Mouse (Mus musculus) intestine, embryonic 16.5 days (tissue): ENCODE results near the gene 4930453N24Rik. TPM values are rescaled to one million over a fixed set of nuclear protein-coding genes. Genes with fewer than 3 reads are reported as not detected.

Experiments
- ATAC-seq: fragments of 200-750 bp; cut with Nextera tagmentation; 2 replicates; pipeline ENCODE4 v1.8.0; 2017; ENCODE audit warnings: moderate TSS enrichment, moderate library complexity
- H3K27ac ChIP-seq: fragments of 300-500 bp; sonication (generic); 2 replicates; pipeline ENCODE4 v1.5.1; 2014; ENCODE audit warnings: mild to moderate bottlenecking, low read length
- H3K27me3 ChIP-seq: fragments of 300-500 bp; sonication (generic); replicated peaks from 2 replicates; pipeline ENCODE4 v1.6.1; 2014; ENCODE audit warnings: low read length, control low read depth, mixed read lengths; ENCODE audit not compliant: control insufficient read depth, insufficient read depth
- H3K36me3 ChIP-seq: fragments of 300-500 bp; sonication (generic); 2 replicates; pipeline ENCODE4 v1.6.1; 2014; ENCODE audit warnings: low read length, control low read depth; ENCODE audit not compliant: control insufficient read depth, insufficient read depth
- H3K4me1 ChIP-seq: fragments of 300-500 bp; sonication (generic); 2 replicates; pipeline ENCODE4 v1.6.1; 2014; ENCODE audit warnings: low read length, control low read depth, mixed read lengths; ENCODE audit not compliant: control insufficient read depth, insufficient read depth
- H3K4me2 ChIP-seq: fragments of 300-500 bp; sonication (generic); 2 replicates; pipeline ENCODE4 v1.6.1; 2014; ENCODE audit warnings: low read depth, low read length, control low read depth
- H3K4me3 ChIP-seq: fragments of 300-500 bp; sonication (generic); 2 replicates; pipeline ENCODE4 v1.5.1; 2014; ENCODE audit warnings: mild to moderate bottlenecking, low read length
- H3K9ac ChIP-seq: fragments of 300-500 bp; sonication (generic); 2 replicates; pipeline ENCODE4 v1.6.1; 2014; ENCODE audit warnings: low read depth, low read length
- H3K9me3 ChIP-seq: fragments of 300-500 bp; sonication (generic); 2 replicates; pipeline ENCODE4 v1.6.1; 2016; ENCODE audit warnings: low read length, control low read depth; ENCODE audit not compliant: control insufficient read depth
- WGBS: fragments of 180-500 bp; shearing (Covaris S2); extraction: QIAGEN DNeasy Blood & Tissue Kit; methylation state at CpG from one replicate; pipeline ENCODE4 v1.1.7; 2014; 5-methylcytosine and 5-hydroxymethylcytosine counted together
- polyA plus RNA-seq: library from polyadenylated mRNA; unstranded; fragments of >200 nt; fragmentation: Nextera tagmentation; extraction: Ambion mirVana; gene quantifications from 2 replicates; pipeline ENCODE4 v1.2.1, GENCODE M21; 2015

The 4930453N24Rik gene
- polyA plus RNA-seq, 1 experiment from 2014 or later = 16.4 TPM

- H3K27me3 ChIP-seq = no peaks in the 10 kb centered on the region
- no peak overlapping the region for H3K4me3 ChIP-seq
- ATAC-seq = no peak
- H3K4me1 ChIP-seq = no peaks in the 10 kb centered on the region; the same call in 1 of the 2 replicates
- peaks cover 11% of the 10 kb centered on the region for H3K36me3 ChIP-seq
- H3K9ac ChIP-seq = no peak overlapping the region
- 90% methylated on average over 8 of the region's 8 CpGs for WGBS
- no peak overlapping the region for H3K4me2 ChIP-seq
- no peak overlapping the region for H3K27ac ChIP-seq
- peaks cover 8% of the 10 kb centered on the region for H3K9me3 ChIP-seq
Measured at GRCm38 (mm10) chr16:64766696-64767300, 4.2 kb downstream of the 4930453N24Rik start.

GRCm38 (mm10) chr16:64759245-64759626 lies 11.7 kb downstream of the 4930453N24Rik start:
- H3K4me3 ChIP-seq = no peak overlapping the region
- no peaks in the 10 kb centered on the region for H3K27me3 ChIP-seq
- H3K9me3 ChIP-seq = peaks cover 8% of the 10 kb centered on the region
- H3K36me3 ChIP-seq = peaks cover 11% of the 10 kb centered on the region
- H3K4me1 ChIP-seq = no peaks in the 10 kb centered on the region
- no peak for ATAC-seq
- WGBS = 61% methylated on average over 1 of the region's 1 CpGs
- no peak overlapping the region for H3K4me2 ChIP-seq
- H3K27ac ChIP-seq = no peak overlapping the region
- no peak overlapping the region for H3K9ac ChIP-seq

- H3K36me3 ChIP-seq = peaks cover 9% of the 10 kb centered on the region
- no peak overlapping the region for H3K27ac ChIP-seq
- no peaks in the 10 kb centered on the region for H3K4me1 ChIP-seq
- H3K27me3 ChIP-seq = no peaks in the 10 kb centered on the region
- peaks cover 8% of the 10 kb centered on the region for H3K9me3 ChIP-seq
- no peak for ATAC-seq
- 55% methylated on average over 6 of the region's 6 CpGs for WGBS
- no peak overlapping the region for H3K4me3 ChIP-seq
- H3K4me2 ChIP-seq = no peak overlapping the region
- H3K9ac ChIP-seq = no peak overlapping the region
Measured at GRCm38 (mm10) chr16:64758561-64759244, 12.3 kb downstream of the 4930453N24Rik start.

- no peak for ATAC-seq
- WGBS = 83% methylated on average over 7 of the region's 7 CpGs
- Histone ChIP-seq H3K4me2 (no peak overlapping the region), H3K36me3 (peaks cover 1% of the 10 kb centered on the region), H3K4me3 (no peak overlapping the region), H3K4me1 (no peaks in the 10 kb centered on the region), H3K9ac (no peak overlapping the region), H3K27ac (no peak overlapping the region), H3K27me3 (no peaks in the 10 kb centered on the region), H3K9me3 (peaks cover under 1% of the 10 kb centered on the region; the same call in 1 of the 2 replicates)
Measured at GRCm38 (mm10) chr16:64757666-64758400, 13.1 kb downstream of the 4930453N24Rik start.

GRCm38 (mm10) chr16:64756321-64756720 lies 14.6 kb downstream of the 4930453N24Rik start:
- H3K27ac ChIP-seq = no peak overlapping the region
- H3K4me3 ChIP-seq = no peak overlapping the region
- no peaks in the 10 kb centered on the region for H3K4me1 ChIP-seq
- WGBS = 82% methylated on average over 6 of the region's 6 CpGs
- no peak overlapping the region for H3K9ac ChIP-seq
- no peak overlapping the region for H3K4me2 ChIP-seq
- ATAC-seq = no peak
- H3K36me3 ChIP-seq = no peaks in the 10 kb centered on the region
- no peaks in the 10 kb centered on the region for H3K27me3 ChIP-seq
- H3K9me3 ChIP-seq = no peaks in the 10 kb centered on the region

GRCm38 (mm10) chr16:64754743-64755139 lies 16.2 kb downstream of the 4930453N24Rik start:
- WGBS = 32% methylated on average over 3 of the region's 3 CpGs
- Histone ChIP-seq H3K9me3 (no peaks in the 10 kb centered on the region), H3K4me2 (no peak overlapping the region), H3K4me1 (no peaks in the 10 kb centered on the region), H3K27ac (no peak overlapping the region), H3K27me3 (no peaks in the 10 kb centered on the region), H3K4me3 (no peak overlapping the region), H3K36me3 (no peaks in the 10 kb centered on the region), H3K9ac (no peak overlapping the region)
- no peak for ATAC-seq

GRCm38 (mm10) chr16:64753990-64754742 lies 16.8 kb downstream of the 4930453N24Rik start:
- WGBS = 63% methylated on average over 3 of the region's 3 CpGs
- no peaks in the 10 kb centered on the region for H3K4me1 ChIP-seq
- ATAC-seq = no peak
- H3K9ac ChIP-seq = no peak overlapping the region
- no peaks in the 10 kb centered on the region for H3K9me3 ChIP-seq
- H3K27me3 ChIP-seq = no peaks in the 10 kb centered on the region
- no peaks in the 10 kb centered on the region for H3K36me3 ChIP-seq
- no peak overlapping the region for H3K4me3 ChIP-seq
- H3K4me2 ChIP-seq = no peak overlapping the region
- no peak overlapping the region for H3K27ac ChIP-seq

- Histone ChIP-seq H3K4me1 (no peaks in the 10 kb centered on the region), H3K4me2 (no peak overlapping the region), H3K9ac (no peak overlapping the region), H3K9me3 (no peaks in the 10 kb centered on the region), H3K27ac (no peak overlapping the region), H3K36me3 (no peaks in the 10 kb centered on the region), H3K27me3 (no peaks in the 10 kb centered on the region), H3K4me3 (no peak overlapping the region)
- 8% methylated on average over 10 of the region's 10 CpGs for WGBS
- no peak for ATAC-seq
Measured at GRCm38 (mm10) chr16:64748237-64748636, 22.7 kb downstream of the 4930453N24Rik start.

GRCm38 (mm10) chr16:64745089-64745488 lies 25.9 kb downstream of the 4930453N24Rik start:
- Histone ChIP-seq H3K36me3 (no peaks in the 10 kb centered on the region), H3K27me3 (no peaks in the 10 kb centered on the region)
- no peak for ATAC-seq

More at GRCm38 (mm10) chr16:64745089-64745488, 25.9 kb downstream of the 4930453N24Rik start:
- Histone ChIP-seq H3K4me1 (no peaks in the 10 kb centered on the region), H3K9me3 (no peaks in the 10 kb centered on the region), H3K4me2 (no peak overlapping the region), H3K4me3 (no peak overlapping the region), H3K9ac (no peak overlapping the region), H3K27ac (no peak overlapping the region)
- WGBS = 84% methylated on average over 4 of the region's 4 CpGs
